Mouse (Mus musculus) layer of hippocampus, adult 11-12 months (tissue): ENCODE measurements around the gene Rgs16.

Experiments used
- DNase-seq: peaks from one replicate; pipeline ENCODE4 v3.0.0; 2022; ENCODE audit warnings: low spot score

Rgs16 gene

GRCm38 (mm10) chr1:153721565-153722310 lies 18.4 kb upstream of the Rgs16 start:
- no peak for DNase-seq

GRCm38 (mm10) chr1:153723426-153723825 lies 16.7 kb upstream of the Rgs16 start:
- no peak for DNase-seq

- DNase-seq = no peak
Observed at GRCm38 (mm10) chr1:153726636-153727035, 13.5 kb upstream of the Rgs16 start.

- no peak for DNase-seq
Observed at GRCm38 (mm10) chr1:153729806-153730205, 10.3 kb upstream of the Rgs16 start.

- no peak for DNase-seq
Observed at GRCm38 (mm10) chr1:153730671-153731070, 9.5 kb upstream of the Rgs16 start.

- DNase-seq = no peak
Observed at GRCm38 (mm10) chr1:153733181-153733580, 7.0 kb upstream of the Rgs16 start.

- no peak for DNase-seq
Observed at GRCm38 (mm10) chr1:153734866-153735265, 5.3 kb upstream of the Rgs16 start.

GRCm38 (mm10) chr1:153736096-153736495 lies 4.1 kb upstream of the Rgs16 start:
- DNase-seq = no peak

- no peak for DNase-seq
Observed at GRCm38 (mm10) chr1:153737101-153738085, 2.8 kb upstream of the Rgs16 start.

- DNase-seq = no peak
Observed at GRCm38 (mm10) chr1:153739437-153740015, 623 bp upstream of the Rgs16 start.

- no peak for DNase-seq
Observed at GRCm38 (mm10) chr1:153740775-153741400, 739 bp downstream of the Rgs16 start.

- DNase-seq = no peak
Observed at GRCm38 (mm10) chr1:153741551-153742316, 1.6 kb downstream of the Rgs16 start.

- peak; percentile 86 for DNase-seq
Observed at GRCm38 (mm10) chr1:153742374-153743155, 2.4 kb downstream of the Rgs16 start.

GRCm38 (mm10) chr1:153746119-153746670 lies 6.0 kb downstream of the Rgs16 start:
- DNase-seq = no peak

- DNase-seq = peak; percentile 73
Observed at GRCm38 (mm10) chr1:153746728-153747127, 6.6 kb downstream of the Rgs16 start.

- DNase-seq = no peak
Observed at GRCm38 (mm10) chr1:153747861-153748530, 7.8 kb downstream of the Rgs16 start.

- DNase-seq = no peak
Observed at GRCm38 (mm10) chr1:153748549-153748948, 8.4 kb downstream of the Rgs16 start.

- peak; percentile 57 for DNase-seq
Observed at GRCm38 (mm10) chr1:153749211-153749801, 9.2 kb downstream of the Rgs16 start, which contains the start of gene Rnasel. Gene Rnasel (plus strand): TSS chr1:153749426.

- no peak for DNase-seq
Observed at GRCm38 (mm10) chr1:153750054-153750453, 9.9 kb downstream of the Rgs16 start.
